Mouse (Mus musculus): ENCODE results near the gene Prdm11. TPM values are rescaled to one million over a fixed set of nuclear protein-coding genes. Genes with fewer than 3 reads are reported as not detected.
A peak's percentile ranks its signal among the peaks of the same experiment; 100 is the strongest.

Prdm11 gene
- total and polyA plus RNA-seq, 2 experiments from 2014 or later = 1.5 to 7.9 TPM

DNA sequence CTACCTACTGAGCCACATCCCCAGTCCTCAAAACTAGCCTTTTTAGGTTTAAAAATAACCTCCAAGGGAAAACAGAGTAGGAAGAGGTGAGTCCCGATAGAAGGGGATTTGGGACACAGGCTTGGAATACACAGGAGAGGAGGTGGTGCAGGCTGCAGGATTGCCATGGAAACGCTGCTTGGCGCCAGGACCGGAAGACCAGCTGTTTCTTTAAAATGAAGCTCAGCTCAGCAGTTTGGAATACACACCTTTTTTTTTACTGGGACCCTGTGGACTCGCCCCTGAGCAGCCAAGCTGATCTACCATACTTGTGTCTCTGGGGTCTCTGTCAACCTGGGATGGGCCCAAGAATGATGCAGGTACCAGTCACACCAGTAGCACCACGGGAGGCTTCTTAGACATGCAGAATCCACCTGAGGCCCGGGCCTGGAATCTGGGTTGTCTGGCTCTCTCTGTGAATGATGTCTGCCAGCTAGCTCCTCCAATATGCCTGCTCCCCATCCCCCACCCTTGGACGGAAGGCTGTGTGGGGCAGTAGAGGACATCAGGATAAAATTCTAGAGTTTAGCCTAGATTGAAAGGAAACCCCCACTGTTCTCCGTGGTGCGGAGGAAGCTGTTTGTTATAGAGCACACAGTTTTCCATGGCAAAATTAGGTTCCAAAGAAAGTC, 111.5 kb downstream of the Prdm11 start:
- H3K27me3 ChIP-seq (ENCODE audit: insufficient read depth, low read length) = no peaks in the 10 kb centered on the region
- ATAC-seq (peak; percentile 81), DNase-seq (peak; percentile 74)
- H3K36me3 ChIP-seq (ENCODE audit: insufficient read depth) = no peaks in the 10 kb centered on the region
- TF ChIP-seq CTCF (IDR thresholded peaks at IDR 0.05; ENCODE audit: low read depth) = no peak
- no peaks in the 10 kb centered on the region for H3K9me3 ChIP-seq (ENCODE audit: low read length)
- no peak overlapping the region for H3K4me2 ChIP-seq (ENCODE audit: low read depth)
- no peak overlapping the region for H3K4me3 ChIP-seq (ENCODE audit: low read depth, low read length)
- 8% methylated on average over 10 of the region's 10 CpGs for WGBS
- H3K27ac ChIP-seq (ENCODE audit: low read depth, low read length) = peak overlapping the region; percentile 16; the same call in 1 of the 2 replicates
- H3K9ac ChIP-seq = no peak overlapping the region
- H3K4me1 ChIP-seq (ENCODE audit: insufficient read depth) = peaks cover 8% of the 10 kb centered on the region

GRCm38 (mm10) chr2:92933379-92933778, 112.6 kb downstream of the Prdm11 start:
- H3K9ac ChIP-seq = no peak overlapping the region
- ATAC-seq (no peak), DNase-seq (no peak)
- H3K36me3 ChIP-seq (ENCODE audit: insufficient read depth) = no peaks in the 10 kb centered on the region
- H3K27ac ChIP-seq (ENCODE audit: low read depth, low read length) = no peak overlapping the region
- no peak overlapping the region for H3K4me2 ChIP-seq (ENCODE audit: low read depth)
- peaks cover 8% of the 10 kb centered on the region for H3K4me1 ChIP-seq (ENCODE audit: insufficient read depth)
- 76% methylated on average over 6 of the region's 6 CpGs for WGBS
- TF ChIP-seq CTCF (IDR thresholded peaks at IDR 0.05; ENCODE audit: low read depth) = no peak
- H3K27me3 ChIP-seq (ENCODE audit: insufficient read depth, low read length) = no peaks in the 10 kb centered on the region
- H3K9me3 ChIP-seq (ENCODE audit: low read length) = no peaks in the 10 kb centered on the region
- no peak overlapping the region for H3K4me3 ChIP-seq (ENCODE audit: low read depth, low read length)

DNA sequence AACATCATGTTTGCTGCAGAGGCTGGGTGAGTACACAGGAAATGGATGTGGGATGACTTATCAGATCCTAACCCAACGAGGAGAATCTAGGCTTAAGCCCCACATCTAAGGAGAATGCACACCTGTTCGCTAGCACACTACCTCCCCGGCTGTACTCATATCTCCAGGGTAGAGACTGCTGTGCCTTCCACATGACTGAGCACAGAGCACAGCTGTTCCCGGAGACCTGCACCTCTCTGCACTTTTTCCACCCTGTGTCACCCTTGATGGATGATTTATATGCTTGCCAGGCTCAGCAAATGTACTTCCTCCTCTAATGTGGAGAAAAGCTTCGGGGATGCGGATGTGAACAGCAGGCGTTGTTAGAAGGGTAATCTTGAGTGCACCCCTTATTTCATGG, 114.9 kb downstream of the Prdm11 start:
- peaks cover 11% of the 10 kb centered on the region for H3K4me1 ChIP-seq (ENCODE audit: insufficient read depth)
- ATAC-seq (no peak), DNase-seq (no peak)
- no peaks in the 10 kb centered on the region for H3K9me3 ChIP-seq (ENCODE audit: low read length)
- no peak overlapping the region for H3K4me3 ChIP-seq (ENCODE audit: low read depth, low read length)
- TF ChIP-seq CTCF (IDR thresholded peaks at IDR 0.05; ENCODE audit: low read depth) = no peak
- H3K27me3 ChIP-seq (ENCODE audit: insufficient read depth, low read length) = no peaks in the 10 kb centered on the region
- H3K36me3 ChIP-seq (ENCODE audit: insufficient read depth) = no peaks in the 10 kb centered on the region
- H3K4me2 ChIP-seq (ENCODE audit: low read depth) = no peak overlapping the region
- H3K27ac ChIP-seq (ENCODE audit: low read depth, low read length) = no peak overlapping the region
- 81% methylated on average over 7 of the region's 7 CpGs for WGBS
- H3K9ac ChIP-seq = no peak overlapping the region

- no peaks in the 10 kb centered on the region for H3K36me3 ChIP-seq (ENCODE audit: insufficient read depth)
- no peak overlapping the region for H3K4me2 ChIP-seq (ENCODE audit: low read depth)
- H3K9ac ChIP-seq = no peak overlapping the region
- H3K27me3 ChIP-seq (ENCODE audit: insufficient read depth, low read length) = no peaks in the 10 kb centered on the region
- H3K9me3 ChIP-seq (ENCODE audit: low read length) = no peaks in the 10 kb centered on the region
- WGBS = 70% methylated on average over 5 of the region's 5 CpGs
- ATAC-seq = no peak
- peaks cover 9% of the 10 kb centered on the region for H3K4me1 ChIP-seq (ENCODE audit: insufficient read depth)
- DNase-seq = no peak
- H3K27ac ChIP-seq (ENCODE audit: low read depth, low read length) = no peak overlapping the region
- TF ChIP-seq CTCF (IDR thresholded peaks at IDR 0.05; ENCODE audit: low read depth) = no peak
- no peak overlapping the region for H3K4me3 ChIP-seq (ENCODE audit: low read depth, low read length)
Measured at GRCm38 (mm10) chr2:92929696-92930095, 116.3 kb downstream of the Prdm11 start.

DNA sequence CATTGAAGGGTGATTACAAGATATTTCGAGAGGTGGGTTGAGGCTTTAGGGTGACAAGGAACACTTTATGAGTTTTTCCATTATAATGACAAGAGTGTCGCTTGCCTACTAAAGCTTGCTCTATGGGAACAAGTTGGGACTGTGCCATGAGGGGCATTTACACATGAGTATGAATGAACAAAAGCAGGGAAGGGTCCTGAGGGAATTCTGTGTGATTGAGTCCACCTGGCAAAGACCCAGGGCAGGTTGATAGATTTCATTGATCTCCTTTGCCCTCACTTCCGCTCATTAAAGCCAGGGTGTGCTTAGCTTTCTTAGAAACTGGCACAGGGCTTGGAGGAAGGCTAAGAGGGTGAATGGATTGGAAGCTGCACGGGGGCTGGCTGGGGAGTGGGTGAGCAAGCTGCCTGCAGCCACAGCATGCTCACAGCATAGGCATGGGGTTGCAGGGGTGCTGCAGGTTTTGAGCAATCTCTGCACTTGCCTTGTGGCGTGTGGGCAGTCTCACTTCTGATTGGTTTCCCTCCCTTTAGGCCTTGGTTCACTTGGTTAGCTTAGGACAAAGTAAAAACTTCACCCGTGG, 121.2 kb downstream of the Prdm11 start:
- no peaks in the 10 kb centered on the region for H3K36me3 ChIP-seq (ENCODE audit: insufficient read depth)

DNA sequence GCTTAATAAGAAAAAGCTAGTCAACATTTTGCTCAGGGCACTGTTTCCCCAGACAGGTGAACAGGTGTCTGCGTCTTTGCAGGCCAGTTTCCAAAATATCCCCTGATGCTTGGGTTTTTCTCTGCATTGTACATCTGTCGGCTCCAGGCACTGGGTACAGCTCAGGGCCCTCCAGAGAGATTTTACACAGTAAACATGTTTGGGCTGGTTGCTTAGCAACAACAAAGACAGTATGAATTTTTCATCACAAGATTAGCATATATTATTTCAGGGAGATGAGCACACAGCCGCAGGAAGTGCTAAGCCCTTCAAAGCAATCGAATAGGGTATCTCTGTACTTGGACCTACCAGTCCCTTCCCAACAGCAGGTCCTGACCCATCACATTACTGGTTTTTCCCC, 125.3 kb downstream of the Prdm11 start:
- no peaks in the 10 kb centered on the region for H3K36me3 ChIP-seq (ENCODE audit: insufficient read depth)
- peaks cover 9% of the 10 kb centered on the region; the same call in 1 of the 2 replicates for H3K4me1 ChIP-seq (ENCODE audit: insufficient read depth)
- H3K4me2 ChIP-seq (ENCODE audit: low read depth) = no peak overlapping the region
- ATAC-seq (peak; percentile 95), DNase-seq (peak; percentile 80)
- no peaks in the 10 kb centered on the region for H3K9me3 ChIP-seq (ENCODE audit: low read length)
- no peak for TF ChIP-seq CTCF (IDR thresholded peaks at IDR 0.05; ENCODE audit: low read depth)
- H3K9ac ChIP-seq = no peak overlapping the region
- no peak overlapping the region for H3K4me3 ChIP-seq (ENCODE audit: low read depth, low read length)
- no peaks in the 10 kb centered on the region for H3K27me3 ChIP-seq (ENCODE audit: insufficient read depth, low read length)
- WGBS = 22% methylated on average over 4 of the region's 4 CpGs
- H3K27ac ChIP-seq (ENCODE audit: low read depth, low read length) = peak overlapping the region; percentile 60

More for the DNA sequence above, 121.2 kb downstream of the Prdm11 start:
- H3K9me3 ChIP-seq (ENCODE audit: low read length) = no peaks in the 10 kb centered on the region
- H3K27me3 ChIP-seq (ENCODE audit: insufficient read depth, low read length) = no peaks in the 10 kb centered on the region
- peaks cover 11% of the 10 kb centered on the region; the same call in 1 of the 2 replicates for H3K4me1 ChIP-seq (ENCODE audit: insufficient read depth)
- H3K9ac ChIP-seq = no peak overlapping the region
- H3K4me2 ChIP-seq (ENCODE audit: low read depth) = no peak overlapping the region
- DNase-seq = no peak
- ATAC-seq = no peak
- WGBS = 23% methylated on average over 6 of the region's 6 CpGs
- no peak for TF ChIP-seq CTCF (IDR thresholded peaks at IDR 0.05; ENCODE audit: low read depth)
- no peak overlapping the region for H3K4me3 ChIP-seq (ENCODE audit: low read depth, low read length)
- no peak overlapping the region for H3K27ac ChIP-seq (ENCODE audit: low read depth, low read length)

DNA sequence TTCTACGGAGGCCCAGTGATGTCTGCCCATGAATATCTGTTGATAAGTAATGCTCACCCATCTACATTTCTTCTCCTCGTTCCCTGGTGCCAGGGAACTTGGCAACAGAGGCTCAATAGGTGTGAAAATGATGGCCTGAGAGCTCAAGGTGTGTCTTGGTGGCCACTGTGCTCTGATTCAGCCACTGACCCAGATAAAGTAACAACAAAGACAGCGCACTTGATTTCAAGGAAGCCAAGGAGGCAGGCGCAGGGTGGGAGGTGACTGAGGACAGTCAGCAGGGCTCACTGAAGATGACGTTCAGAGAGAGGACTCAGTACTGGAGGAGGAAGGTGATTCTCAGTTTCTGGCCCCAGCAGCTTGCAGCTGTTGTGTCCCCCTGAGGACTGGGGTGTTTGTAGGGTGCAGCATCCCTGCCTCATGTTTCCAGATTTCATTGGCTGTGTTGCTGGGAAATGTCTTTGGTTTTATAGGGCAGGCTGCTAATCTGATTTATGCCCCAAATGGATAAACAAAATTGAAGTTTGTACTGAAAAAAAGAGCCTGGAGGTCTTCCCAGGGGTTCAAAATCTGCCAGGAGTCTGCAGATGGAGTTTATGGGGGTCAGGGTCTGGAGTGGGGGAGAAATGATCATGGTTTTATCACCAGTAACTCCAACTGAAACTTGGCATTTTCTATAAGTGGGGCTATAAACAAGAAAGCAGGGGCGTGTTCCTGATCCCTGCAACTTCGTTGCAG, 128.4 kb downstream of the Prdm11 start:
- peaks cover 13% of the 10 kb centered on the region for H3K4me1 ChIP-seq (ENCODE audit: insufficient read depth)
- ATAC-seq = no peak
- no peak overlapping the region for H3K27ac ChIP-seq (ENCODE audit: low read depth, low read length)

More for the DNA sequence above, 128.4 kb downstream of the Prdm11 start:
- Histone ChIP-seq H3K27me3 (ENCODE audit: insufficient read depth, low read length) (no peaks in the 10 kb centered on the region), H3K36me3 (ENCODE audit: insufficient read depth) (no peaks in the 10 kb centered on the region), H3K9ac (no peak overlapping the region), H3K4me2 (ENCODE audit: low read depth) (0 out of 2 replicates have a peak overlapping the region, but pooled peaks have one; percentile 3), H3K4me3 (ENCODE audit: low read depth, low read length) (no peak overlapping the region), H3K9me3 (ENCODE audit: low read length) (no peaks in the 10 kb centered on the region)
- DNase-seq = no peak
- 58% methylated on average over 7 of the region's 7 CpGs for WGBS
- TF ChIP-seq CTCF (IDR thresholded peaks at IDR 0.05; ENCODE audit: low read depth) = no peak

All from forebrain, postnatal 0 days (tissue).